Mouse (Mus musculus): ENCODE measurements around the gene Mprip.
A peak's percentile ranks its signal among the peaks of the same experiment; 100 is the strongest.
"Not testable (repeated sequence)": the region's sequence is repeated elsewhere in the genome, so short reads cannot be mapped to it uniquely, and the experiment has no call there.

Gene Mprip

GRCm38 (mm10) chr11:59661005-59661404 is at the start of gene Mprip:
Gene Mprip, plus strand, starts transcription at chr11:59661305.
- no peak for DNase-seq

- no peak for DNase-seq
These were observed 49.5 kb upstream of the Mprip start for GRCm38 (mm10) chr11:59611646-59612045.

- DNase-seq, result peak; percentile 25 to 41
These were observed 47.0 kb upstream of the Mprip start for GRCm38 (mm10) chr11:59614120-59614519.

- not testable (repeated sequence) for DNase-seq
These were observed 44.1 kb upstream of the Mprip start for GRCm38 (mm10) chr11:59616986-59617385.

- DNase-seq, result no peak
These were observed 38.9 kb upstream of the Mprip start for GRCm38 (mm10) chr11:59622214-59622613.

GRCm38 (mm10) chr11:59624017-59624630 is 37.0 kb upstream of the Mprip start:
- peak; percentile 70 to 80 for DNase-seq

GRCm38 (mm10) chr11:59626192-59626591 is 34.9 kb upstream of the Mprip start:
- DNase-seq, result no peak

- DNase-seq, result no peak
These were observed 32.9 kb upstream of the Mprip start for GRCm38 (mm10) chr11:59628177-59628576.

GRCm38 (mm10) chr11:59629871-59630270 is 31.2 kb upstream of the Mprip start:
- no peak for DNase-seq

GRCm38 (mm10) chr11:59631980-59632379 is 29.1 kb upstream of the Mprip start:
- no peak for DNase-seq

GRCm38 (mm10) chr11:59633037-59633436 is 28.1 kb upstream of the Mprip start:
- peak; percentile 45 to 47 for DNase-seq

GRCm38 (mm10) chr11:59634001-59634660 is 27.0 kb upstream of the Mprip start:
- DNase-seq, result no peak

- DNase-seq, result no peak
These were observed 25.8 kb upstream of the Mprip start for GRCm38 (mm10) chr11:59635251-59635795.

GRCm38 (mm10) chr11:59635821-59636694 is 25.0 kb upstream of the Mprip start:
- DNase-seq, result peak; percentile 15 to 22

- no peak for DNase-seq
These were observed 24.2 kb upstream of the Mprip start for GRCm38 (mm10) chr11:59636695-59637414.

- DNase-seq, result no peak
These were observed 21.0 kb upstream of the Mprip start for GRCm38 (mm10) chr11:59639957-59640643.

- no peak for DNase-seq
These were observed 19.9 kb upstream of the Mprip start for GRCm38 (mm10) chr11:59641227-59641626.

GRCm38 (mm10) chr11:59642420-59642819 is 18.7 kb upstream of the Mprip start:
- DNase-seq, result no peak

GRCm38 (mm10) chr11:59645036-59645435 is 16.1 kb upstream of the Mprip start:
- DNase-seq, result no peak

- DNase-seq, result no peak
These were observed 12.0 kb upstream of the Mprip start for GRCm38 (mm10) chr11:59649058-59649457.

GRCm38 (mm10) chr11:59653003-59653402 is 8.1 kb upstream of the Mprip start:
- no peak for DNase-seq

- DNase-seq, result no peak
These were observed 7.6 kb upstream of the Mprip start for GRCm38 (mm10) chr11:59653547-59653946.

Measured in cerebellum, postnatal 36 days (tissue).